Mouse (Mus musculus) stomach, postnatal 0 days (tissue): ENCODE data around the gene Sox30. TPM values are rescaled to one million over a fixed set of nuclear protein-coding genes. Genes with fewer than 3 reads are reported as not detected.
A peak's percentile ranks its signal among the peaks of the same experiment; 100 is the strongest.
"Not testable (repeated sequence)": the region's sequence is repeated elsewhere in the genome, so short reads cannot be mapped to it uniquely, and the experiment has no call there.

ENCODE experiments used
- ATAC-seq: fragments of 200-750 bp; cut with Nextera tagmentation; 2 replicates; pipeline ENCODE4 v1.8.0; 2017; ENCODE audit not compliant: low FRiP score, low TSS enrichment
- DNase-seq: peaks from one replicate; pipeline ENCODE4 v3.0.0-alpha.2; 2016; ENCODE audit warnings: low spot score
- H3K27ac ChIP-seq: fragments of 300-500 bp; sonication (generic); replicated peaks from 2 replicates; pipeline ENCODE4 v1.5.1; 2014; ENCODE audit warnings: mild to moderate bottlenecking, control low read depth
- H3K27me3 ChIP-seq: fragments of 300-500 bp; sonication (generic); 2 replicates; pipeline ENCODE4 v1.6.1; 2014; ENCODE audit warnings: low read length; ENCODE audit not compliant: control insufficient read depth, insufficient read depth
- H3K36me3 ChIP-seq: fragments of 300-500 bp; sonication (generic); 2 replicates; pipeline ENCODE4 v1.6.1; 2014; ENCODE audit warnings: low read length, mixed read lengths; ENCODE audit not compliant: control insufficient read depth, insufficient read depth
- H3K4me1 ChIP-seq: fragments of 300-500 bp; sonication (generic); replicated peaks from 2 replicates; pipeline ENCODE4 v1.6.1; 2014; ENCODE audit warnings: antibody characterized with exemption; ENCODE audit not compliant: control insufficient read depth, insufficient read depth
- H3K4me2 ChIP-seq: fragments of 300-500 bp; sonication (generic); replicated peaks from 2 replicates; pipeline ENCODE4 v1.6.1; 2014; ENCODE audit warnings: low read depth, mild to moderate bottlenecking, control low read depth, moderate library complexity
- H3K4me3 ChIP-seq: fragments of 300-500 bp; sonication (generic); 2 replicates; pipeline ENCODE4 v1.5.1; 2014; ENCODE audit warnings: low read depth, low read length, control low read depth
- H3K9ac ChIP-seq: fragments of 300-500 bp; sonication (generic); 2 replicates; pipeline ENCODE4 v1.6.1; 2014; ENCODE audit warnings: mild to moderate bottlenecking, low read length, control low read depth, mixed read lengths
- H3K9me3 ChIP-seq: fragments of 300-500 bp; sonication (generic); 2 replicates; pipeline ENCODE4 v1.6.1; 2016; ENCODE audit warnings: low read length; ENCODE audit not compliant: control insufficient read depth
- CTCF ChIP-seq: IDR thresholded peaks from 2 replicates; pipeline ENCODE4 v1.5.1; 2016; ENCODE audit warnings: antibody characterized with exemption, low read depth, mild to moderate bottlenecking, moderate library complexity
- EP300 ChIP-seq: optimal IDR thresholded peaks from 2 replicates; pipeline ENCODE3; 2016; ENCODE audit warnings: antibody characterized with exemption
- WGBS: fragments of 180-500 bp; shearing (Covaris S2); extraction: QIAGEN DNeasy Blood & Tissue Kit; methylation state at CpG from one replicate; pipeline ENCODE4 v1.1.7; 2014; 5-methylcytosine and 5-hydroxymethylcytosine counted together
- polyA plus RNA-seq: library from polyadenylated mRNA; unstranded; fragments of >200 nt; fragmentation: Nextera tagmentation; extraction: Ambion mirVana; gene quantifications from 2 replicates; pipeline ENCODE4 v1.2.1, GENCODE M21; 2015

The Sox30 gene
- polyA plus RNA-seq, 1 experiment from 2014 or later, result 0.17 TPM

DNA sequence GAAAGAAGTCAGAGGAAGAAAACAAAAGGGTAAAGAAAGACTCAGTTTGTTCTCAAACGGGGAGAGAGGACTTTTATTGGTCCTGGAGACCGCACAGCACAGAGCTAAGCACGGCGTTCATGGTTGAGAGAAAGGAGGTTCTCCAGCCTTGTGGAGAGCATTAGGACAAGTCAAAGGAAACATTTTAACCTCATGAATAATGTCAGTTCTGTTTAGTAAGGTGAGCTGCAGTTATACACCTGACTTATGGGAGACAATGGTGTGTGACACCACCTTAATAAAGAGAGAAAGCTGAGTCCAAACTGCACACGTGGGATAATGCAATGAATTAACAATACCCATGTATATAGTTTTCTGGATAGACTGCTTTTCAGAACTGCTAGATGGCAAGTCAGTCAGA, 64.7 kb downstream of the Sox30 start:
- Histone ChIP-seq H3K27me3 (no peaks in the 10 kb centered on the region), H3K36me3 (no peaks in the 10 kb centered on the region), H3K4me1 (no peaks in the 10 kb centered on the region), H3K4me3 (no peak overlapping the region), H3K27ac (no peak overlapping the region), H3K9me3 (no peaks in the 10 kb centered on the region), H3K9ac (no peak overlapping the region), H3K4me2 (no peak overlapping the region)
- WGBS, result 88% methylated on average over 5 of the region's 5 CpGs
- ATAC-seq (no peak), DNase-seq (no peak)
- no peak for TF ChIP-seq EP300
- TF ChIP-seq CTCF, result no peak

DNA sequence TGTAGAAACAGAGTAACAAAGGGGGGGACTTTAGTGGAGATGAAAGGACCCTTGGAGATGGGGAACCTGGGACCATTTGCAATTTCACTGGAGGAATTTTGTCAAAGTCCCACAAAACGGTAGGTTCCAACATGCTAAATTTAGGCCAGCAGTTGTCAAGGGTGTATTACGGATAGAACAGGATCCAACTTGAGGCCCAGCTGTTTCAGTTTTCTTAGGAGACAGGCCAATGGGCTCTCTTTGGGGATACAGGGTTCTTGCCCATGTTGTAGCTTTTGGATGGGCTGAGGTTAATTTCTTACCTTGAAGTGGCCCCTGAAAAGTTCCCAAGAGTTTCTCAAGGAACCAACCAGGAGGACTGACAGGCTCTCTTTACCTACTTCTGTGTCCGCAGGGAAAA, 67.2 kb downstream of the Sox30 start:
- no peaks in the 10 kb centered on the region for H3K27me3 ChIP-seq
- ATAC-seq (no peak), DNase-seq (no peak)
- no peak overlapping the region for H3K9ac ChIP-seq
- WGBS, result 82% methylated on average over 3 of the region's 3 CpGs
- no peak overlapping the region for H3K4me2 ChIP-seq
- H3K9me3 ChIP-seq, result no peaks in the 10 kb centered on the region
- no peak for TF ChIP-seq EP300
- H3K27ac ChIP-seq, result no peak overlapping the region
- H3K4me1 ChIP-seq, result no peaks in the 10 kb centered on the region
- no peak overlapping the region for H3K4me3 ChIP-seq
- H3K36me3 ChIP-seq, result no peaks in the 10 kb centered on the region

DNA sequence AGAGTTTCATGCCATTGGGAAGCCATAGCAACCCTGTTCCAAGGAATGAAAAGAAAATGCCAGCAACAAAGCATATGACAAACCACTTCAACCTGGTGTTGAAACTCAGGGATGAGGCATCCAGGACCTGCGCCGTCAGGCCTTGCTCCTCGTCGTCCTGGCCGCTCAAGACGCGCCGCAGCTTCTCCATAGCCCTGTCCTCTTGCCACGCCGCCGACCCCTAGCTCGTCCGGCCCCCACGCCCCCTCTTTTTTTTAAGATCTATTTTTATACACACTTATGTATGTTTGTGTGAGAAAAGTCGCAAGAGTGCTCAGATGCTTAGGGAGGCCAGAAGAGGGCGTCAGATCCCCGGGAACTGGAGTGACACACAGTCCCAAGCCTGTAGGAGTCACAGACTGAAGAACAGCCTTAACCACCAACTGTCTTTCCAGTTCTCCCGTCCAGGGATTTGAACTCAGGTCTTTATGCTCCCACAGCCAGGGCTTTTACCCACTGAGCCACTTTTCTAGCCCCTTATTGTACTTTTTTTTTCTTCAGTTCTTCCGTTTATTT, 72.1 kb downstream of the Sox30 start, which contains the start of gene Gm12166:
TSS of gene Gm12166 (minus strand) at position 217 of the 555 bp plus-strand sequence.
- not testable (repeated sequence) for H3K4me1 ChIP-seq, H3K9me3 ChIP-seq, H3K4me2 ChIP-seq, H3K4me3 ChIP-seq, H3K36me3 ChIP-seq, ATAC-seq, H3K27ac ChIP-seq, H3K9ac ChIP-seq, H3K27me3 ChIP-seq
- 34% methylated on average over 19 of the region's 19 CpGs for WGBS
- TF ChIP-seq CTCF, result peak; percentile 80
- peak; percentile 57 for DNase-seq

DNA sequence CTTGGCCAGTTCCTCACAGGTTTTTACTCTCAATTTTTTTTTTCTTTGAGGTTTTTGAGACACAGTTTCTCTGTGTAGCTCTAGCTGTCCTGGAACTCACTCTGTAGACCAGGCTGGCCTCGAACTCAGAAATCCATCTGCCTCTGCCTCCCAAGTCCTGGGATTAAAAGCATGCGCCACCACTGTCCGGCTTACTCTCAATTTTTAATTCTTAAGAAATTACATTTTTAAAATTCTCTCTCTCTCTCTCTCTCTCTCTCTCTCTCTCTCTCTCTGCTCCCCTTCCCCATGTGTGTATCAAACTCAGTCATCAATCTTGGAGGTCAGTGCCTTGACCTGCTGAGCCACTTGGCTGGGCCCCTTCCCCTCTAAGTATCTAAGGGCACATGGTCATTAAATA, 73.3 kb downstream of the Sox30 start:
- not testable (repeated sequence) for H3K4me1 ChIP-seq, H3K9me3 ChIP-seq, H3K4me3 ChIP-seq, ATAC-seq, H3K4me2 ChIP-seq, H3K9ac ChIP-seq, DNase-seq, H3K27me3 ChIP-seq, H3K27ac ChIP-seq, H3K36me3 ChIP-seq
- 88% methylated on average over 3 of the region's 3 CpGs for WGBS

DNA sequence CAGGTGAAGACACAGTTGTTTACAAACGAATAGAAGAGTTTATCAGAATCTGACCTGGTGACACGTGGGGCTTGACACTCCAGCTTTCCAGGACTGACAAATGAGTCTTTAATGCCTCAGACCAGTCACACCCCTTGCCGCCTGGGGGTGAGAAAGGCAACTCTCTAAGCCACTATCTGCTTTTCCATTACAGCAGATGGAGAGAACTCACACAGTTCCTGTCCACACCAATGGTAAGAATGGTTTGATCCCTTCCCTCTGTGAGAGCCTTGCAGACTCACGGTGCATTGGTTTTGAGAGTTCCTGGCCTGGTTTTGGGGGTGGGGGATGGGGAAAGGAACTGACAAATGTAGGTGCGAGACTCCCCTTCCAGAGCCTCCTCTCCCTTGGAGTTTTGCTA, 74.2 kb downstream of the Sox30 start:
- 46% methylated on average over 5 of the region's 5 CpGs for WGBS
- H3K27ac ChIP-seq, result no peak overlapping the region
- H3K9me3 ChIP-seq, result no peaks in the 10 kb centered on the region
- TF ChIP-seq CTCF, result no peak
- TF ChIP-seq EP300, result no peak
- no peak overlapping the region for H3K4me3 ChIP-seq
- no peaks in the 10 kb centered on the region for H3K36me3 ChIP-seq
- no peak overlapping the region for H3K9ac ChIP-seq
- no peak overlapping the region for H3K4me2 ChIP-seq
- H3K4me1 ChIP-seq, result no peaks in the 10 kb centered on the region
- DNase-seq (no peak), ATAC-seq (no peak)
- H3K27me3 ChIP-seq, result no peaks in the 10 kb centered on the region

DNA sequence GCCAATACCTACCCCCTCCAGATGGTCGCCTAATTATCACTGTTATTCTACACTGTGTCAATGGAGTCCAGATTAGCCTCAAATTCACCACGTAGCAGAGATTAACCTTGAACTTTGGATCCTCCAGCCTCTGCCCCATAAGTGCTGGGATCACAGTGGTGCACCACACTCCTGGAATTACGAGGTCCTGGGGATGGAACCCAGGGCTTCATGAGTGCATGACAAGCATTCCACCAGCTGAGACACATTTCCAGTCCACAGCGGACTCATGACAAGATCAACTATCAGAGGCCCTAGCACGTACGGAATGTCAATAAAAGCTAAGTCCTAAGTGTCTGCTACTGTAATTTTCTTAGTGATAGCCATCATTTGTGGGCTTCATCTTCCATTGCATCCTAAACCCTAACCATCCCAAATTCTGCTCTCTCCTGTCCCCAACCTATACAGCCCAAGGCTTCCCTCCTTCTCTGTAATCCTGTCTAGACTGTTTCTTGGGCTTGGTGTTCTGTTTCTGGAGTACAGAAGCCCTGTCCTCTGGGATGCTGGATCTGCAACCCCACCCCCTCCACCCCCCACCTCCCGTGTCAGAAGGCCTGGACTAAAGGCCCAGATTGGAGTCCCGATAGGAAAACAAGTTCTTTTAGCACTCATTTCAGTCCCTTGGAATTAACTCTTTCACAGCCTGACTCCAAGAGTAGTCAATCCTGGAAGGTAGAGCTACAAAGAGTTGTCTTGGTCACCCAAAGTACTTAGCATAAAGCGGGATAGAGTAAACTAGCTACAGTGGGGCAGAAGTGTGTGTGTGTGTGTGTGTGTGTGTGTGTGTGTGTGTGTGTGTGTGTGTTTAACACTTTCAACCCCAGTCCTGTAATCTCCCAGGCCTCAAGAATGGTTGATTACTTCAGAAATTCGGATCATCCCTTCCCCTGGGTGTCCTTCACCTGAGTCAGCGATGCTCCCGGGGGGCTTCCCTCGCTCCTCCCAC, 75.1 kb downstream of the Sox30 start:
- ATAC-seq (peak; percentile 19; the same call in 1 of the 2 replicates), DNase-seq (no peak)
- Histone ChIP-seq H3K27me3 (no peaks in the 10 kb centered on the region), H3K36me3 (no peaks in the 10 kb centered on the region), H3K4me3 (peak overlapping the region; percentile 62), H3K4me1 (no peaks in the 10 kb centered on the region), H3K27ac (peak overlapping the region; percentile 94), H3K9me3 (no peaks in the 10 kb centered on the region), H3K9ac (peak overlapping the region; percentile 85), H3K4me2 (peak overlapping the region; percentile 60)
- 24% methylated on average over 12 of the region's 13 CpGs for WGBS
- TF ChIP-seq EP300 (no peak), CTCF (no peak)
